Mouse (Mus musculus) heart, adult 2 months (tissue): ENCODE measurements around the gene Oard1. TPM values are rescaled to one million over a fixed set of nuclear protein-coding genes. Genes with fewer than 3 reads are reported as not detected.

Experiments used
- DNase-seq, 2 experiments: peaks; one replicate each; pipeline ENCODE4 v3.0.0; 2021
- H3K27ac ChIP-seq: fragments of 200-600 bp; 2 replicates; pipeline ENCODE4 v1.8.1; 2022
- H3K27me3 ChIP-seq: fragments of 200-500 bp; 2 replicates; pipeline ENCODE4 v1.6.1; 2012; ENCODE audit warnings: mild to moderate bottlenecking, low read length, inconsistent platforms, mixed read lengths; ENCODE audit not compliant: control insufficient read depth, insufficient read depth
- H3K36me3 ChIP-seq: fragments of 200-500 bp; 2 replicates; pipeline ENCODE4 v1.6.1; 2012; ENCODE audit warnings: low read length, inconsistent platforms; ENCODE audit not compliant: control insufficient read depth, insufficient read depth
- H3K4me1 ChIP-seq: fragments of 200-500 bp; 2 replicates; pipeline ENCODE4 v1.6.1; 2011; ENCODE audit warnings: low read length; ENCODE audit not compliant: control insufficient read depth, insufficient read depth
- H3K4me3 ChIP-seq: fragments of 200-600 bp; 2 replicates; pipeline ENCODE4 v1.8.1; 2022
- H3K79me2 ChIP-seq: fragments of 200-500 bp; replicated peaks from 2 replicates; pipeline ENCODE4 v1.6.1; 2012; ENCODE audit warnings: mild to moderate bottlenecking, inconsistent platforms, low read length, moderate library complexity, mixed read lengths; ENCODE audit not compliant: control insufficient read depth, insufficient read depth
- H3K9ac ChIP-seq: fragments of 200-500 bp; 2 replicates; pipeline ENCODE4 v1.6.1; 2012; ENCODE audit warnings: low read depth, mild to moderate bottlenecking, control low read depth, inconsistent platforms, low read length, mixed read lengths
- CTCF ChIP-seq: fragments of 200-600 bp; IDR thresholded peaks from 2 replicates; pipeline ENCODE4 v1.8.1; 2022; ENCODE audit warnings: antibody characterized with exemption, mild to moderate bottlenecking, moderate library complexity
- EP300 ChIP-seq: fragments of 200-500 bp; IDR thresholded peaks from 2 replicates; pipeline ENCODE4 v1.6.1; 2011; ENCODE audit warnings: low read depth, low read length, control low read depth; ENCODE audit not compliant: insufficient read depth
- POLR2A ChIP-seq: fragments of 200-500 bp; IDR thresholded peaks from 2 replicates; pipeline ENCODE4 v1.6.1; 2011; ENCODE audit warnings: mild to moderate bottlenecking, low read depth, low read length, control low read depth; ENCODE audit not compliant: insufficient read depth
- WGBS: fragments of 180-500 bp; shearing (Covaris S2); methylation state at CpG from one replicate; pipeline ENCODE4 v1.1.7; 2018; 5-methylcytosine and 5-hydroxymethylcytosine counted together
- intact Hi-C: fragments of 180-260 bp; cut with DNase I; formaldehyde crosslinking; loops from one replicate; pipeline ENCODE4 v1.15.1; 2025
- polyA plus RNA-seq: library from polyadenylated mRNA; depleted of rRNA; stranded (reverse); fragments of >200 nt; gene quantifications from 2 replicates; pipeline ENCODE4 v1.2.3, GENCODE M21; 2012
- total RNA-seq, 2 experiments: library from RNA; stranded (reverse); gene quantifications; 2 replicates each; pipeline ENCODE4 v1.2.3; 2021

Gene Oard1
- total and polyA plus RNA-seq, 3 experiments, result 8.6 to 21.6 (median 15.5) TPM

DNA sequence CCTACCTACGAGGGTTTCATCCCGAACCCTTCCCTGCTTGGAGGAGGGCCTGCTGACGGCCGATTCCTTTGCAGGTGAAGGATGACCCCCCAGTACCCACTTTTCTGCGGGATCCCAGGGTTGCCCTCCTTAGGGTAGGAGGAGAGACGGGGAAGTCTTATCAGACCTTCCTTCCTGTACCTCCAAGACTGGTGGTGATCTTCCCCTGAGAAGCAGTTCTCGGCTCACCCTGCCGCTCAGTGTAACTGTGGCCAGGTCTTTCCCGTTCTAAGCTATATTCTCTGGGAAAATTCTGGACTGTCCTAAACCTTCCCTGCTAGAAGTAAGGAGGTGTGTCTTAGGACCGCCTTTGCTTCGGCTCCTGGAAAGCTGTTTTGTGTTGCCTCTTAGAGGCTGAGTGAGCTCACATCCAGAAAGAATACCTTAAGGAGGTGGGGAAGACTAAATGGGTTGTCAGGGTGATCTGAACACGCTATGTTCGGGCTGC is 528 bp downstream of the Oard1 start:
- H3K27ac ChIP-seq, result peak overlapping the region; percentile 95
- TF ChIP-seq POLR2A (no peak), CTCF (no peak), EP300 (no peak)
- no peaks in the 10 kb centered on the region for H3K27me3 ChIP-seq
- under 1% methylated on average over 13 of the region's 13 CpGs for WGBS
- intact Hi-C loops, result loop anchor here (2.0 kb wide), 1 partner anchor 16 kb away; no protein-coding TSS in a partner anchor
- peak overlapping the region; percentile 94 for H3K4me3 ChIP-seq
- H3K4me1 ChIP-seq, result peaks cover 5% of the 10 kb centered on the region
- H3K79me2 ChIP-seq, result peaks cover 5% of the 10 kb centered on the region
- peaks cover 11% of the 10 kb centered on the region for H3K36me3 ChIP-seq
- no peak for DNase-seq
- peak overlapping the region; percentile 75 for H3K9ac ChIP-seq

GRCm38 (mm10) chr17:48411241-48411640 is 1.4 kb downstream of the Oard1 start:
- DNase-seq, result no peak
- intact Hi-C loops, result loop anchor here (2.0 kb wide), 1 partner anchor 16 kb away; no protein-coding TSS in a partner anchor
- TF ChIP-seq EP300 (no peak), POLR2A (no peak), CTCF (no peak)
- Histone ChIP-seq H3K27me3 (no peaks in the 10 kb centered on the region), H3K36me3 (peaks cover 11% of the 10 kb centered on the region), H3K27ac (peak overlapping the region; percentile 95; the same call in 1 of the 2 replicates), H3K9ac (peak overlapping the region; percentile 21; the same call in 1 of the 2 replicates), H3K79me2 (peaks cover 2% of the 10 kb centered on the region), H3K4me3 (peak overlapping the region; percentile 94; the same call in 1 of the 2 replicates), H3K4me1 (peaks cover 5% of the 10 kb centered on the region)
- WGBS, result 41% methylated on average over 8 of the region's 8 CpGs

- intact Hi-C loops, result loop anchor here (1.0 to 5.0 kb wide), 3 partner anchors 21 to 51 kb away; partner anchors contain the start of genes Tspo2 and Unc5cl
- TF ChIP-seq EP300 (no peak), POLR2A (no peak), CTCF (no peak)
- H3K4me3 ChIP-seq, result no peak overlapping the region
- no peak overlapping the region for H3K9ac ChIP-seq
- H3K36me3 ChIP-seq, result peaks cover 6% of the 10 kb centered on the region
- peaks cover 4% of the 10 kb centered on the region; the same call in 1 of the 2 replicates for H3K4me1 ChIP-seq
- no peak for DNase-seq
- 24% methylated on average over 7 of the region's 7 CpGs for WGBS
- no peaks in the 10 kb centered on the region for H3K79me2 ChIP-seq
- H3K27me3 ChIP-seq, result no peaks in the 10 kb centered on the region
- H3K27ac ChIP-seq, result no peak overlapping the region; the same call in 1 of the 2 replicates
Measured at GRCm38 (mm10) chr17:48416011-48416410, 6.2 kb downstream of the Oard1 start.

DNA sequence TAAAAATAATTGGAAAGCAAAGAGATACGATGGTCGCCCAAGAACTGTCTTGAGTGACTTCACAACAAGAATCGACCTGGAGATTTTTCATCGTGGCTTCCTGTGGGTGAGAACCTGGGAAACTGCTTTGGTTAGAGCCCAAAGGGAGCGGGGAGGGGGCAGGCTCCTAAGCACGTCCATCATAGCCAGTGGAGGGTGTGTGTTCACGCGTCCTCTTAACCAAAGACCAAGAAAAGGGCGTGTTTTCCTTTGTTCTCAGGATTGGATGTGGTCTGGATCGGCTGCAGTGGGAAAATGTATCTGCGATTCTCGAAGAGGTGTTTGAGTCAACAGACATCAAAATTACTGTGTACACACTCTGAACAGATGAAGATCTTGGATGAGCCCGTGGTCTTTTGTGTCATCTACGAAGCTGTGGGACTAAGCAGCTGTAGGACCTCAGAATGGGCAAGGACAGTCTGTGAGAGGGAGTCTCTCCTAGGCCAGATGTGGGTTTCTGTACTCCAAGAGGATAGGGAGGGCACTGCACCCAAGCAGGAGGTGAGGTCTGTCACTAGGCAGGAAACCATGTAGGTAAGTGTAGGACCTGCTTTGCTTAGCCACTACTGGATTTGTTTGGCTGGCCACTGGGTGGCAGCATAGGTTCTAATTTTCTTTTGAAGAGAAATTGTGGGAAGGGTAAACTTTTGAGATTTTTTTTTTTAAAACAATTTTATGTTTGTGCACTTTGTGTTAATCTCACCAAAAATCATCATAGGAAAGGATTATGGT is 6.8 kb downstream of the Oard1 start:
- H3K4me3 ChIP-seq, result no peak overlapping the region
- H3K79me2 ChIP-seq, result no peaks in the 10 kb centered on the region
- H3K36me3 ChIP-seq, result peaks cover 4% of the 10 kb centered on the region; the same call in 1 of the 2 replicates
- intact Hi-C loops, result loop anchor here (1.0 to 5.0 kb wide), 4 partner anchors 21 to 186 kb away; partner anchors contain the start of genes Tspo2 and Unc5cl
- TF ChIP-seq CTCF, result peak; percentile 85
- no peak for TF ChIP-seq POLR2A
- TF ChIP-seq EP300, result 0 out of 2 replicates have a peak, but pooled peaks have one; percentile 15
- H3K4me1 ChIP-seq, result peaks cover 2% of the 10 kb centered on the region; the same call in 1 of the 2 replicates
- H3K27me3 ChIP-seq, result no peaks in the 10 kb centered on the region
- DNase-seq, result peak; percentile 53 to 70
- no peak overlapping the region; the same call in 1 of the 2 replicates for H3K27ac ChIP-seq
- H3K9ac ChIP-seq, result no peak overlapping the region
- 58% methylated on average over 14 of the region's 14 CpGs for WGBS

DNA sequence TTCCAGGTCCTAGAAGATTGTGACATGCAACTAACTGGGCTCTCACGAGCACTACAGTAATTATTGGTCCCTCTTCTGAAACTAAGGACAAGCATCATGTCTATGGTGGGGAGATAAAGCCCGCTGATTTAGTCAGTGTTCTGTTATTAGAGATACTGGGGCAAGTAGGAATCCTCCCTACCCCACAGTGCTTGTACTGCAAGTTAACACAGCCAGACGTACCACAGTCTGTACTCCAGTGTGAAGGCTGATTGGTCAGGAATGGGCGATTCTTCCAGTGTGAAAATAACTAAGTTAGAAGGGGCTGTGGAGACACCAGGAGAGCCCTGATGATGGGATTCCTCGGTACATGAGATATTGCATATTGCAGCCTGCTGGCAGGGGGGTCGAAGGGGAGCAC is 7.7 kb downstream of the Oard1 start:
- TF ChIP-seq EP300 (no peak), CTCF (no peak), POLR2A (no peak)
- Histone ChIP-seq H3K4me1 (peaks cover 2% of the 10 kb centered on the region; the same call in 1 of the 2 replicates), H3K4me3 (no peak overlapping the region), H3K36me3 (no peaks in the 10 kb centered on the region), H3K27ac (no peak overlapping the region), H3K27me3 (no peaks in the 10 kb centered on the region), H3K9ac (no peak overlapping the region), H3K79me2 (no peaks in the 10 kb centered on the region)
- intact Hi-C loops, result loop anchor here (1.0 to 5.0 kb wide), 3 partner anchors 35 to 185 kb away; partner anchors contain the start of genes Tspo2 and Unc5cl
- no peak for DNase-seq
- WGBS, result 69% methylated on average over 6 of the region's 6 CpGs
